In genomic region chr4:7913191-7913590, GRCm38 (mm10) we compare ENCODE assay signal across 23 mouse cellular contexts.
DNase-seq lines count a peak whose midpoint lies in the region; TF ChIP-seq lines count a peak whose summit lies in the region.
"Had no signal": no experiment of that assay in that cellular context is flagged by ENCODE, and none has a peak within 500 bp of the region (broad histone marks: within the 10 kb centered on the region; RNA-seq: fewer than 3 reads in every experiment).

No protein-coding gene starts in this region.

- H3K4me3 ChIP-seq in CH12.LX (replicated peaks in 1 of 3; ENCODE audit: low read depth in 2 of 3, low read length in 2 of 3, poor library complexity in 1 of 3), result no peak overlapping the region
- no peak overlapping the region for H3K4me3 ChIP-seq in lung, adult 2 months (replicated peaks; ENCODE audit: extremely low read depth, low read depth, low read length)
- H3K4me3 ChIP-seq: embryonic facial prominence, embryonic 13.5 days; embryonic facial prominence, embryonic 15.5 days; erythroblast, embryonic 14.5 days; forebrain, embryonic 13.5 days; forebrain, embryonic 15.5 days had no signal

- H3K27me3 ChIP-seq in CH12.LX (replicated peaks), result no peaks in the 10 kb centered on the region
- H3K27me3 ChIP-seq: embryonic facial prominence, embryonic 13.5 days; embryonic facial prominence, embryonic 15.5 days; forebrain, embryonic 13.5 days; forebrain, embryonic 15.5 days had no signal

- no peak for TF ChIP-seq RAD21 in CH12.LX (IDR thresholded peaks at IDR 0.05; ENCODE audit: low read depth, low read length)

- no peaks in the 10 kb centered on the region for H3K79me2 ChIP-seq in CH12.LX (replicated peaks; ENCODE audit: control insufficient read depth, extremely low read depth, insufficient read depth, poor library complexity, severe bottlenecking)

- peaks cover 13 to 19% of the 10 kb centered on the region in 2 experiments for H3K4me1 ChIP-seq in CH12.LX (ENCODE audit: control insufficient read depth in 1 of 2, insufficient read depth in 2 of 2)
- H3K4me1 ChIP-seq in lung, adult 2 months (ENCODE audit: control insufficient read depth, insufficient read depth, low read length), result no peaks in the 10 kb centered on the region
- H3K4me1 ChIP-seq: embryonic facial prominence, embryonic 13.5 days; embryonic facial prominence, embryonic 15.5 days; forebrain, embryonic 13.5 days; forebrain, embryonic 15.5 days had no signal

- peak overlapping the region; percentile 71 for H3K27ac ChIP-seq in CH12.LX (ENCODE audit: insufficient read depth, low read depth)
- H3K27ac ChIP-seq: embryonic facial prominence, embryonic 13.5 days; embryonic facial prominence, embryonic 15.5 days; forebrain, embryonic 13.5 days; forebrain, embryonic 15.5 days had no signal

- H3K9me3 ChIP-seq in CH12.LX (replicated peaks; ENCODE audit: low read length), result no peaks in the 10 kb centered on the region
- H3K9me3 ChIP-seq: embryonic facial prominence, embryonic 13.5 days; embryonic facial prominence, embryonic 15.5 days; forebrain, embryonic 13.5 days; forebrain, embryonic 15.5 days had no signal

- H3K36me3 ChIP-seq in CH12.LX (replicated peaks in 1 of 2; ENCODE audit: control insufficient read depth in 1 of 2, insufficient read depth in 1 of 2, low read length in 1 of 2), result no peaks in the 10 kb centered on the region
- H3K36me3 ChIP-seq: embryonic facial prominence, embryonic 13.5 days; embryonic facial prominence, embryonic 15.5 days; forebrain, embryonic 15.5 days had no signal

- 89% methylated on average over 2 of the region's 2 CpGs for WGBS in lung, adult 2 months

- no peak for TF ChIP-seq EP300 in CH12.LX (IDR thresholded peaks at IDR 0.05; ENCODE audit: low read length)

- H3K9ac ChIP-seq in CH12.LX (ENCODE audit: insufficient read depth, low read depth), result no peak overlapping the region
- H3K9ac ChIP-seq: embryonic facial prominence, embryonic 13.5 days; embryonic facial prominence, embryonic 15.5 days; forebrain, embryonic 13.5 days; forebrain, embryonic 15.5 days; forebrain, postnatal 0 days had no signal

- dilution Hi-C loops in CH12.LX (cut with MboI; ENCODE audit: extremely low pct_ligation_motif_present, extremely low pct_unique_long_range_greater_than_20kb, low sequenced_read_pairs), result no loop called here

- no peak; the same call in 1 of the 2 replicates for TF ChIP-seq POLR2A in CH12.LX (IDR thresholded peaks at IDR 0.05; ENCODE audit: low read depth, low read length)
- TF ChIP-seq POLR2A in lung, adult 2 months (IDR thresholded peaks at IDR 0.05; ENCODE audit: borderline replicate concordance, extremely low read depth, low read depth, low read length), result no peak

- peak overlapping the region; percentile 71 for H3K4me2 ChIP-seq in CH12.LX (ENCODE audit: insufficient read depth, low read depth, poor library complexity, severe bottlenecking)
- H3K4me2 ChIP-seq: embryonic facial prominence, embryonic 13.5 days; embryonic facial prominence, embryonic 15.5 days; forebrain, embryonic 13.5 days; forebrain, embryonic 15.5 days had no signal

- in situ Hi-C loops in CH12.LX (cut with MboI; ENCODE audit: low pct_ligation_motif_present, low pct_unique_long_range_greater_than_20kb, low sequenced_read_pairs), result no loop called here

- peak; percentile 20 for DNase-seq in CD4-positive, CD25-positive, alpha-beta regulatory T cell, adult 2 months (ENCODE audit: low read depth, low spot score)
- peak; percentile 76 for DNase-seq in CH12.LX (ENCODE audit: extremely low read depth)
- DNase-seq in induced T-regulatory cell, adult 2 months (ENCODE audit: low read depth), result peak; percentile 45
- DNase-seq in c-Kit-positive CD71-positive TER-119-positive erythroid progenitor cells, embryonic 14.5 days (ENCODE audit: low spot score), result no peak
- no peak for DNase-seq in lung, adult 2 months
- no peak for DNase-seq in lung, adult 18-20 months
- no peak for DNase-seq in spleen, postnatal 36 days (ENCODE audit: low spot score in 2 of 2)
- DNase-seq: adrenal gland, adult 8-10 months; adrenal gland, postnatal 14 days; adrenal gland, postnatal 36 days; cerebellum, adult 11 months; cerebellum, adult 18-20 months; cerebellum, adult 8-10 months; cerebellum, adult 9-11 months; cerebellum, postnatal 14 days; cerebellum, postnatal 36 days; embryo, embryonic 11 days; forebrain, postnatal 0 days had no signal

- TF ChIP-seq CTCF in CH12.LX (conservative IDR thresholded peaks at IDR 0.05 in 1 of 2, IDR thresholded peaks at IDR 0.05 in 1 of 2; ENCODE audit: low read depth in 2 of 2, low read length in 2 of 2), result no peak
- no peak for TF ChIP-seq CTCF in lung, adult 2 months (IDR thresholded peaks at IDR 0.05; ENCODE audit: insufficient read depth, low read length)

TF ChIP-seq in CH12.LX, 34 proteins besides CTCF, POLR2A, EP300 and RAD21:
- TF ChIP-seq MEF2A (IDR thresholded peaks at IDR 0.05; ENCODE audit: borderline replicate concordance, low read depth, low read length), result peak; percentile 58
- no peak for TF ChIP-seq CHD2 (IDR thresholded peaks at IDR 0.05; ENCODE audit: low read length)
- TF ChIP-seq JUN (IDR thresholded peaks at IDR 0.05; ENCODE audit: insufficient read depth, low read depth, low read length), result peak; percentile 62; the same call in 1 of the 2 replicates
- TF ChIP-seq ETS1 (conservative IDR thresholded peaks at IDR 0.05; ENCODE audit: low read depth, low read length), result peak; percentile 60; the same call in 1 of the 2 replicates
- TF ChIP-seq MYC (IDR thresholded peaks at IDR 0.05; ENCODE audit: low read depth, low read length), result no peak
- no peak for TF ChIP-seq ZNF384 (IDR thresholded peaks at IDR 0.05; ENCODE audit: low read depth, low read length)
- TF ChIP-seq POLR2AphosphoS2 (IDR thresholded peaks at IDR 0.05; ENCODE audit: low read depth, low read length), result no peak
- TF ChIP-seq PAX5 (IDR thresholded peaks at IDR 0.05; ENCODE audit: low read length), result no peak
- no peak for TF ChIP-seq MAFK (IDR thresholded peaks at IDR 0.05; ENCODE audit: insufficient replicate concordance, low read length)
- no peak for TF ChIP-seq ZMIZ1 (IDR thresholded peaks at IDR 0.05; ENCODE audit: low read depth, low read length)
- TF ChIP-seq CHD1 (IDR thresholded peaks at IDR 0.05; ENCODE audit: low read depth, low read length), result no peak
- TF ChIP-seq NELFE (IDR thresholded peaks at IDR 0.05; ENCODE audit: low read depth, low read length), result no peak
- TF ChIP-seq ELF1 (IDR thresholded peaks at IDR 0.05; ENCODE audit: low read depth, low read length), result no peak
- peak; percentile 39; the same call in 1 of the 2 replicates for TF ChIP-seq JUND (conservative IDR thresholded peaks at IDR 0.05; ENCODE audit: low read depth, low read length)
- TF ChIP-seq IRF4 (IDR thresholded peaks at IDR 0.05; ENCODE audit: low read depth, low read length), result peak; percentile 68
- no peak for TF ChIP-seq UBTF (IDR thresholded peaks at IDR 0.05; ENCODE audit: low read depth, low read length)
- TF ChIP-seq TBP (conservative IDR thresholded peaks at IDR 0.05; ENCODE audit: low read depth, low read length), result no peak

Comparison
In these comparisons a context has a peak if more than half of its experiments do, and no peak if none do; other contexts are left out.
1. DNase-seq: peak in CD4-positive, CD25-positive, alpha-beta regulatory T cell, adult 2 months (single experiment), CH12.LX (single experiment) and induced T-regulatory cell, adult 2 months (single experiment); none in c-Kit-positive CD71-positive TER-119-positive erythroid progenitor cells, embryonic 14.5 days (single experiment), lung, adult 2 months (single experiment), lung, adult 18-20 months (0 of 2) and spleen, postnatal 36 days (0 of 2).